Mouse (Mus musculus) midbrain, embryonic 11.5 days (tissue): ENCODE results near the gene 9830107B12Rik. TPM values are rescaled to one million over a fixed set of nuclear protein-coding genes. Genes with fewer than 3 reads are reported as not detected.

Experiments used
- ATAC-seq: fragments of 200-750 bp; cut with Nextera tagmentation; 2 replicates; pipeline ENCODE4 v1.8.0; 2017; ENCODE audit warnings: moderate TSS enrichment, moderate library complexity; ENCODE audit not compliant: low FRiP score
- DNase-seq: peaks from one replicate; pipeline ENCODE4 v3.0.0; 2015; ENCODE audit warnings: low spot score; ENCODE audit errors: missing footprints
- H3K27ac ChIP-seq: fragments of 300-500 bp; sonication (generic); 2 replicates; pipeline ENCODE4 v1.5.1; 2014; ENCODE audit warnings: low read depth, low read length
- H3K27me3 ChIP-seq: fragments of 300-500 bp; sonication (generic); 2 replicates; pipeline ENCODE4 v1.6.1; 2014; ENCODE audit warnings: mild to moderate bottlenecking, low read length, moderate library complexity, mixed read lengths; ENCODE audit not compliant: control insufficient read depth, insufficient read depth
- H3K36me3 ChIP-seq: fragments of 300-500 bp; sonication (generic); 2 replicates; pipeline ENCODE4 v1.6.1; 2014; ENCODE audit warnings: mild to moderate bottlenecking, low read length, moderate library complexity, mixed read lengths; ENCODE audit not compliant: control insufficient read depth, insufficient read depth
- H3K4me1 ChIP-seq: fragments of 300-500 bp; sonication (generic); 2 replicates; pipeline ENCODE4 v1.6.1; 2014; ENCODE audit warnings: low read length; ENCODE audit not compliant: control insufficient read depth, insufficient read depth
- H3K4me2 ChIP-seq: fragments of 300-500 bp; sonication (generic); 2 replicates; pipeline ENCODE4 v1.6.1; 2014; ENCODE audit warnings: mild to moderate bottlenecking, moderate library complexity
- H3K4me3 ChIP-seq: fragments of 300-500 bp; sonication (generic); 2 replicates; pipeline ENCODE4 v1.5.1; 2014; ENCODE audit warnings: low read depth, low read length
- H3K9ac ChIP-seq: fragments of 300-500 bp; sonication (generic); 2 replicates; pipeline ENCODE4 v1.6.1; 2014; ENCODE audit warnings: low read length
- H3K9me3 ChIP-seq: fragments of 300-500 bp; sonication (generic); 2 replicates; pipeline ENCODE4 v1.6.1; 2016; ENCODE audit warnings: low read length; ENCODE audit not compliant: control insufficient read depth
- WGBS: fragments of 180-500 bp; shearing (Covaris S2); extraction: QIAGEN DNeasy Blood & Tissue Kit; methylation state at CpG from one replicate; pipeline ENCODE4 v1.1.7; 2014; 5-methylcytosine and 5-hydroxymethylcytosine counted together
- polyA plus RNA-seq: library from polyadenylated mRNA; unstranded; fragments of >200 nt; fragmentation: Nextera tagmentation; extraction: Ambion mirVana; gene quantifications from 2 replicates; pipeline ENCODE4 v1.2.1, GENCODE M21; 2014

Gene 9830107B12Rik
- polyA plus RNA-seq, 1 experiment from 2014 or later, result not detected

GRCm38 (mm10) chr17:48110547-48111287, 35.4 kb downstream of the 9830107B12Rik start:
- no peak overlapping the region for H3K4me2 ChIP-seq
- H3K36me3 ChIP-seq, result no peaks in the 10 kb centered on the region
- H3K9me3 ChIP-seq, result peaks cover 2% of the 10 kb centered on the region; the same call in 1 of the 2 replicates
- no peaks in the 10 kb centered on the region for H3K4me1 ChIP-seq
- no peaks in the 10 kb centered on the region for H3K27me3 ChIP-seq
- no peak overlapping the region for H3K27ac ChIP-seq
- no peak overlapping the region for H3K4me3 ChIP-seq
- WGBS, result 50% methylated on average over 8 of the region's 8 CpGs
- DNase-seq (peak; percentile 89), ATAC-seq (no peak)
- no peak overlapping the region for H3K9ac ChIP-seq

- Histone ChIP-seq H3K4me2 (no peak overlapping the region), H3K27ac (no peak overlapping the region), H3K36me3 (no peaks in the 10 kb centered on the region), H3K27me3 (no peaks in the 10 kb centered on the region), H3K9me3 (no peaks in the 10 kb centered on the region), H3K4me1 (no peaks in the 10 kb centered on the region), H3K9ac (no peak overlapping the region), H3K4me3 (no peak overlapping the region)
- DNase-seq (no peak), ATAC-seq (no peak)
- WGBS, result 73% methylated on average over 3 of the region's 3 CpGs
These were observed 37.5 kb downstream of the 9830107B12Rik start for GRCm38 (mm10) chr17:48108520-48108919.

GRCm38 (mm10) chr17:48107862-48108261, 38.2 kb downstream of the 9830107B12Rik start:
- 46% methylated on average over 6 of the region's 6 CpGs for WGBS
- H3K4me3 ChIP-seq, result no peak overlapping the region
- no peak for ATAC-seq

GRCm38 (mm10) chr17:48107333-48107732, 38.7 kb downstream of the 9830107B12Rik start:
- H3K9ac ChIP-seq, result no peak overlapping the region
- no peak overlapping the region for H3K4me3 ChIP-seq
- DNase-seq (no peak), ATAC-seq (no peak)
- 55% methylated on average over 4 of the region's 4 CpGs for WGBS
- no peaks in the 10 kb centered on the region for H3K36me3 ChIP-seq
- no peak overlapping the region for H3K27ac ChIP-seq
- no peaks in the 10 kb centered on the region for H3K27me3 ChIP-seq
- no peaks in the 10 kb centered on the region for H3K4me1 ChIP-seq
- no peaks in the 10 kb centered on the region for H3K9me3 ChIP-seq
- H3K4me2 ChIP-seq, result no peak overlapping the region

More at GRCm38 (mm10) chr17:48107862-48108261, 38.2 kb downstream of the 9830107B12Rik start:
- Histone ChIP-seq H3K4me1 (no peaks in the 10 kb centered on the region), H3K36me3 (no peaks in the 10 kb centered on the region), H3K9me3 (no peaks in the 10 kb centered on the region), H3K4me2 (no peak overlapping the region), H3K9ac (no peak overlapping the region), H3K27me3 (no peaks in the 10 kb centered on the region), H3K27ac (no peak overlapping the region)
- DNase-seq, result no peak

- Histone ChIP-seq H3K9me3 (no peaks in the 10 kb centered on the region), H3K27me3 (peaks cover 36% of the 10 kb centered on the region), H3K9ac (no peak overlapping the region), H3K36me3 (no peaks in the 10 kb centered on the region), H3K4me1 (peaks cover 25% of the 10 kb centered on the region), H3K27ac (no peak overlapping the region), H3K4me2 (peak overlapping the region; percentile 32; the same call in 1 of the 2 replicates), H3K4me3 (no peak overlapping the region)
- ATAC-seq, result peak; percentile 64
- DNase-seq, result peak; percentile 99
- WGBS, result 12% methylated on average over 21 of the region's 21 CpGs
These were observed 45.3 kb downstream of the 9830107B12Rik start for GRCm38 (mm10) chr17:48100441-48101417.

- WGBS, result 7% methylated on average over 11 of the region's 11 CpGs
- no peak overlapping the region for H3K4me3 ChIP-seq
- H3K9ac ChIP-seq, result no peak overlapping the region
- H3K4me2 ChIP-seq, result 0 out of 2 replicates have a peak overlapping the region, but pooled peaks have one; percentile 55
- no peaks in the 10 kb centered on the region for H3K9me3 ChIP-seq
- DNase-seq (peak; percentile 90), ATAC-seq (no peak)
- H3K27ac ChIP-seq, result no peak overlapping the region
- H3K4me1 ChIP-seq, result peaks cover 31% of the 10 kb centered on the region
- peaks cover 50% of the 10 kb centered on the region for H3K27me3 ChIP-seq
- H3K36me3 ChIP-seq, result no peaks in the 10 kb centered on the region
These were observed 46.8 kb downstream of the 9830107B12Rik start for GRCm38 (mm10) chr17:48099312-48099711.

GRCm38 (mm10) chr17:48098528-48098890, 47.6 kb downstream of the 9830107B12Rik start:
- peak overlapping the region; percentile 27; the same call in 1 of the 2 replicates for H3K4me3 ChIP-seq
- H3K9ac ChIP-seq, result peak overlapping the region; percentile 30
- ATAC-seq (peak; percentile 41; the same call in 1 of the 2 replicates), DNase-seq (peak; percentile 95)
- peaks cover 31% of the 10 kb centered on the region for H3K4me1 ChIP-seq
- H3K9me3 ChIP-seq, result peaks cover 2% of the 10 kb centered on the region; the same call in 1 of the 2 replicates
- H3K4me2 ChIP-seq, result peak overlapping the region; percentile 55
- H3K36me3 ChIP-seq, result no peaks in the 10 kb centered on the region
- H3K27ac ChIP-seq, result no peak overlapping the region
- peaks cover 58% of the 10 kb centered on the region for H3K27me3 ChIP-seq
- WGBS, result under 1% methylated on average over 19 of the region's 19 CpGs

- ATAC-seq, result no peak
- peak overlapping the region; percentile 27 for H3K4me3 ChIP-seq
- H3K4me1 ChIP-seq, result peaks cover 31% of the 10 kb centered on the region
- peaks cover 4% of the 10 kb centered on the region; the same call in 1 of the 2 replicates for H3K9me3 ChIP-seq
- H3K4me2 ChIP-seq, result peak overlapping the region; percentile 55
- peak overlapping the region; percentile 30 for H3K9ac ChIP-seq
- H3K27ac ChIP-seq, result no peak overlapping the region
- DNase-seq, result no peak
- H3K27me3 ChIP-seq, result peaks cover 58% of the 10 kb centered on the region
- under 1% methylated on average over 43 of the region's 43 CpGs for WGBS
- no peaks in the 10 kb centered on the region for H3K36me3 ChIP-seq
These were observed 48.1 kb downstream of the 9830107B12Rik start for GRCm38 (mm10) chr17:48097743-48098527.
